Mouse (Mus musculus) forebrain, embryonic 11.5 days (tissue): ENCODE data around the gene Prkcb. TPM values are rescaled to one million over a fixed set of nuclear protein-coding genes. Genes with fewer than 3 reads are reported as not detected.
A peak's percentile ranks its signal among the peaks of the same experiment; 100 is the strongest.

Source experiments
- ATAC-seq: fragments of 200-750 bp; cut with Nextera tagmentation; replicated peaks from 2 replicates; pipeline ENCODE4 v1.8.0; 2017; ENCODE audit warnings: moderate TSS enrichment; ENCODE audit not compliant: low FRiP score
- DNase-seq: peaks from one replicate; pipeline ENCODE4 v3.0.0-alpha.2; 2017; ENCODE audit warnings: low spot score
- H3K27ac ChIP-seq: fragments of 300-500 bp; sonication (generic); 2 replicates; pipeline ENCODE4 v1.5.1; 2014; ENCODE audit warnings: low read depth, low read length
- H3K27me3 ChIP-seq: fragments of 300-500 bp; sonication (generic); 2 replicates; pipeline ENCODE4 v1.6.1; 2014; ENCODE audit warnings: mild to moderate bottlenecking, low read length, mixed read lengths; ENCODE audit not compliant: control insufficient read depth, insufficient read depth
- H3K36me3 ChIP-seq: fragments of 300-500 bp; sonication (generic); 2 replicates; pipeline ENCODE4 v1.6.1; 2014; ENCODE audit warnings: mild to moderate bottlenecking, low read length, moderate library complexity, mixed read lengths; ENCODE audit not compliant: control insufficient read depth, insufficient read depth
- H3K4me1 ChIP-seq: fragments of 300-500 bp; sonication (generic); replicated peaks from 2 replicates; pipeline ENCODE4 v1.6.1; 2014; ENCODE audit warnings: low read length, mixed read lengths; ENCODE audit not compliant: control insufficient read depth, insufficient read depth
- H3K4me2 ChIP-seq: fragments of 300-500 bp; sonication (generic); 2 replicates; pipeline ENCODE4 v1.6.1; 2014; ENCODE audit warnings: low read depth, mild to moderate bottlenecking, low read length, moderate library complexity, mixed read lengths; ENCODE audit not compliant: severe bottlenecking
- H3K4me3 ChIP-seq: fragments of 300-500 bp; sonication (generic); 2 replicates; pipeline ENCODE4 v1.5.1; 2014; ENCODE audit warnings: low read depth, low read length
- H3K9ac ChIP-seq: fragments of 300-500 bp; sonication (generic); 2 replicates; pipeline ENCODE4 v1.6.1; 2014; ENCODE audit warnings: low read length
- H3K9me3 ChIP-seq: fragments of 300-500 bp; sonication (generic); 2 replicates; pipeline ENCODE4 v1.6.1; 2016; ENCODE audit warnings: low read length, mixed read lengths; ENCODE audit not compliant: control insufficient read depth
- WGBS: fragments of 180-500 bp; shearing (Covaris S2); extraction: QIAGEN DNeasy Blood & Tissue Kit; methylation state at CpG from one replicate; pipeline ENCODE4 v1.1.7; 2014; 5-methylcytosine and 5-hydroxymethylcytosine counted together
- polyA plus RNA-seq: library from polyadenylated mRNA; unstranded; fragments of >200 nt; fragmentation: Nextera tagmentation; extraction: Ambion mirVana; gene quantifications from 2 replicates; pipeline ENCODE4 v1.2.1, GENCODE M21; 2014

Prkcb gene
- polyA plus RNA-seq, 1 experiment from 2014 or later: 10.0 TPM

- H3K27ac ChIP-seq: no peak overlapping the region
- no peak for DNase-seq
- no peaks in the 10 kb centered on the region for H3K9me3 ChIP-seq
- no peaks in the 10 kb centered on the region for H3K4me1 ChIP-seq
- no peaks in the 10 kb centered on the region for H3K36me3 ChIP-seq
- 92% methylated on average over 7 of the region's 7 CpGs for WGBS
- H3K4me2 ChIP-seq: no peak overlapping the region
- no peak for ATAC-seq
- H3K27me3 ChIP-seq: no peaks in the 10 kb centered on the region
- no peak overlapping the region for H3K4me3 ChIP-seq
- no peak overlapping the region for H3K9ac ChIP-seq
These were observed 147.0 kb downstream of the Prkcb start for GRCm38 (mm10) chr7:122435561-122435960.

- Histone ChIP-seq H3K9me3 (no peaks in the 10 kb centered on the region), H3K4me1 (no peaks in the 10 kb centered on the region), H3K4me3 (no peak overlapping the region), H3K4me2 (no peak overlapping the region), H3K9ac (no peak overlapping the region), H3K27ac (no peak overlapping the region), H3K27me3 (no peaks in the 10 kb centered on the region), H3K36me3 (no peaks in the 10 kb centered on the region)
- DNase-seq (no peak), ATAC-seq (no peak)
- WGBS: 100% methylated on average over 1 of the region's 1 CpGs
These were observed 148.8 kb downstream of the Prkcb start for GRCm38 (mm10) chr7:122437390-122437789.

GRCm38 (mm10) chr7:122445056-122445455 lies 156.5 kb downstream of the Prkcb start:
- no peaks in the 10 kb centered on the region for H3K27me3 ChIP-seq
- no peaks in the 10 kb centered on the region for H3K36me3 ChIP-seq
- no peaks in the 10 kb centered on the region for H3K4me1 ChIP-seq
- H3K4me3 ChIP-seq: no peak overlapping the region
- no peak overlapping the region for H3K4me2 ChIP-seq
- WGBS: 60% methylated on average over 6 of the region's 6 CpGs
- H3K9me3 ChIP-seq: no peaks in the 10 kb centered on the region
- ATAC-seq (no peak), DNase-seq (peak; percentile 72)
- no peak overlapping the region for H3K27ac ChIP-seq
- H3K9ac ChIP-seq: no peak overlapping the region

- WGBS: 85% methylated on average over 8 of the region's 8 CpGs
These were observed 164.1 kb downstream of the Prkcb start for GRCm38 (mm10) chr7:122452671-122453070.

GRCm38 (mm10) chr7:122459203-122459965 lies 170.8 kb downstream of the Prkcb start:
- H3K27me3 ChIP-seq: no peaks in the 10 kb centered on the region
- H3K4me2 ChIP-seq: no peak overlapping the region
- no peak overlapping the region for H3K4me3 ChIP-seq
- H3K36me3 ChIP-seq: no peaks in the 10 kb centered on the region
- WGBS: 74% methylated on average over 9 of the region's 9 CpGs
- no peaks in the 10 kb centered on the region for H3K9me3 ChIP-seq
- H3K27ac ChIP-seq: no peak overlapping the region
- H3K4me1 ChIP-seq: no peaks in the 10 kb centered on the region
- H3K9ac ChIP-seq: no peak overlapping the region
- peak; percentile 70 for ATAC-seq
- DNase-seq: peak; percentile 92

More at GRCm38 (mm10) chr7:122452671-122453070, 164.1 kb downstream of the Prkcb start:
- H3K36me3 ChIP-seq: no peaks in the 10 kb centered on the region
- ATAC-seq (no peak), DNase-seq (no peak)
- no peak overlapping the region for H3K4me2 ChIP-seq
- no peaks in the 10 kb centered on the region for H3K27me3 ChIP-seq
- no peak overlapping the region for H3K9ac ChIP-seq
- H3K9me3 ChIP-seq: no peaks in the 10 kb centered on the region
- no peak overlapping the region for H3K27ac ChIP-seq
- no peak overlapping the region for H3K4me3 ChIP-seq
- H3K4me1 ChIP-seq: no peaks in the 10 kb centered on the region

- Histone ChIP-seq H3K36me3 (no peaks in the 10 kb centered on the region), H3K9ac (no peak overlapping the region), H3K27me3 (no peaks in the 10 kb centered on the region), H3K4me2 (no peak overlapping the region), H3K4me3 (no peak overlapping the region), H3K9me3 (no peaks in the 10 kb centered on the region), H3K27ac (no peak overlapping the region), H3K4me1 (no peaks in the 10 kb centered on the region)
- DNase-seq (no peak), ATAC-seq (no peak)
- WGBS: 61% methylated on average over 2 of the region's 2 CpGs
These were observed 171.5 kb downstream of the Prkcb start for GRCm38 (mm10) chr7:122460020-122460419.

- WGBS: 61% methylated on average over 8 of the region's 8 CpGs
- no peak for ATAC-seq
These were observed 177.4 kb downstream of the Prkcb start for GRCm38 (mm10) chr7:122465823-122466549.

GRCm38 (mm10) chr7:122466722-122467121 lies 178.2 kb downstream of the Prkcb start:
- Histone ChIP-seq H3K27me3 (no peaks in the 10 kb centered on the region), H3K9me3 (no peaks in the 10 kb centered on the region), H3K4me2 (no peak overlapping the region), H3K9ac (no peak overlapping the region), H3K36me3 (no peaks in the 10 kb centered on the region), H3K4me1 (no peaks in the 10 kb centered on the region), H3K27ac (no peak overlapping the region), H3K4me3 (no peak overlapping the region)
- no peak for ATAC-seq
- no peak for DNase-seq
- WGBS: 94% methylated on average over 2 of the region's 2 CpGs

More at GRCm38 (mm10) chr7:122465823-122466549, 177.4 kb downstream of the Prkcb start:
- Histone ChIP-seq H3K27me3 (no peaks in the 10 kb centered on the region), H3K36me3 (no peaks in the 10 kb centered on the region), H3K4me3 (no peak overlapping the region), H3K4me2 (no peak overlapping the region), H3K9ac (no peak overlapping the region), H3K27ac (no peak overlapping the region), H3K4me1 (no peaks in the 10 kb centered on the region), H3K9me3 (no peaks in the 10 kb centered on the region)
- peak; percentile 61 for DNase-seq
